Mouse (Mus musculus) megakaryocyte, adult 5-6 weeks (primary cell): ENCODE measurements around the gene St5. TPM values are rescaled to one million over a fixed set of nuclear protein-coding genes. Genes with fewer than 3 reads are reported as not detected.

ENCODE experiments used
- ATAC-seq: 2 replicates; pipeline ENCODE4 v1.8.0; 2016; ENCODE audit warnings: mild to moderate bottlenecking, inconsistent platforms; ENCODE audit not compliant: poor library complexity, severe bottlenecking
- total RNA-seq, 2 experiments: library from RNA; stranded (forward) in 1 of 2; stranded (reverse) in 1 of 2; fragments of 153-499, 151-499 nt in 1 of 2; fragments of 221-1000, 200-1000 nt in 1 of 2; gene quantifications; 2 replicates each; pipeline versions ENCODE4 v1.2.3 to v1.2.4; 2015 to 2017

St5 gene
- total RNA-seq, 2 experiments from 2014 or later, result 0.69 to 0.73 TPM

DNA sequence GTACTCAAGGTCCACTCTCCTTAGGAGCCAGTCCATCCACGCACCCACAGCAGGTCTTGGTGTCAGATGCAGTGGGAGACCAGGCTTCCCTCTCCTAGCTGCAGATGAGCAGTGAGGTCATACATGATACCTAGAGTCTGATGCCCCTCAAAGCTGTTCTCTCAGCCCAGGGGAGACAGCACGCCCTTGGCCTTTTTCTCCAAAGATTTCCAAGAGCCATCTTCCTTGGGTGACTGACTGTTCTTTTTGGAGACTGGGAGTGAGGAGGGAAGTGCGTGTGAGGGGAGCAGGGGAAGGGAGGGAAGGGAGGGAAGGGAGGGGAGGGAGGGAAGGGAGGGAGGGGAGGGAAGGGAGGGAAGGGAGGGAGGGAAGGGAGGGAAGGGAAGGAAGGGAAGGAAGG, 90.4 kb downstream of the St5 start:
- ATAC-seq, result no peak

DNA sequence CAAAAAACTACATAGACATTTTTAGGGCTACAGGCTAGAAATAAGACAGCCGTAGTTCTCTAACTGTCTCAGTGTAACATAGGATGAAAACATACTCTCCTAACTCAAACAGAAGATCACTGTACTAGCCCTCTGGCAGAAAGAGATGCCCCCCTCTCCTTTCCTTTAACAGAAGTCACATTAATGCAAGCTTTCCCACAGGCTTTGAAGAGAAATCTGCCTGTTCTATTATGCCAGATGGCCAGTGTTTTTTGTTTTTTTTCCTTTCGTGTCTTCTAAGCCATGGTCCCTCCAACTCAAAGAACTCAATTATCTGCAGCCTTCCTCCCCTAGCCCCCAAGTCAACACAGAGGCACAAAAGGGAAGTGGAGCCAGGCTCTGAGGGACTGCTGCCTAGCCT, 90.9 kb downstream of the St5 start:
- no peak for ATAC-seq

DNA sequence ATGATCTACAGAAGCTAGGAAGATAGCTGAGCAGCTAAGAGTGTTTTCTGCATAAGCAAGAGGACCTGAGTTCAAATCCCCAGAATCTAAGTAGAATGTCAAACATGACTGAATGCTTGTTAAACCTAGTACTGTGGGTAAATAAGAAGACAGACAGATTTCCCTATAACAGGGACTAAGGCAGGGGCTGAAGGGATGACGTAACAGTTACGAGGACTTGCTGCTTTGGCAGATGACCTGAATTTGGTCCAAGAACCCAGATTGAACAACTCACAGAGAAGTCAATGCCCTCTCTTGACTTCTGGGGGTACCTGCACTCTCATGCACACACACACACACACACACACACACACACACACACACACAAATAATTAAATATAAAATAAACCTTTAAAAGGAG, 93.1 kb downstream of the St5 start:
- ATAC-seq, result no peak

DNA sequence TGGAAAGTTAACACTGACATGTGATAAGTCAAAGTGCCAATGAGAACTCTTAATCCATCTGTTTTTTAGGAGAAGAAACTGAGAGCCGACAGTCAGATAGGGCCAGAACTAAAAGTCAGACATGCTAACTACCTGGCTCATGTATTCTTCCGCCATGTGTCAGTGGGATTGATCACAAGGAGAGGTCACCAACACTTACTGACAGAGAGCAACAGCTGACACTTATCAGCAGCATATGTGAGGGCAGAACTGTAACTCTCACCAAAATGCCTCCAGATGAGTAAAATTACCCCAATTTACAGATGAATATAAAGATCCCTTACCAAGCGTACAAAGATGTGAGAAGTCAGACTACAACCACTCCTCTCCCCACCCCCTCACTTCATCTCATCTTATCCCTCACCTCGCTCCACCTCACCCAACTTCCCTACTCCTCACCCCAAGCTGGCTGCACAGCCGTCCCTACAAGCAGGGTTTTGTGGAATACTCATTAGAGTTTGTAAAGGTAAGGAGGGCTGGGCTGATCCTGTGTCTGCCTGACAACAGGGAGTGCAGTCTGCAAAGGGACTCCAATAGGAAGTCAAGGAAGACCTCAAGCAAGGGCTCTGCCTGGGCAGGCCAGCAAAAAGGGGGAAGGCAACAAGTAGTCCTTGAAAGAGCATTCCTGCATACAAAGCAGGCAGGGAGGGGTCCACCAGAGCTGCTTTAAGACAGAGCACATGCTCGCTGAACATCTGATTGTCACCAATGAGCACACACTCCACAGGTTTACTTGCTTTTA, 93.7 kb downstream of the St5 start:
- ATAC-seq, result no peak

DNA sequence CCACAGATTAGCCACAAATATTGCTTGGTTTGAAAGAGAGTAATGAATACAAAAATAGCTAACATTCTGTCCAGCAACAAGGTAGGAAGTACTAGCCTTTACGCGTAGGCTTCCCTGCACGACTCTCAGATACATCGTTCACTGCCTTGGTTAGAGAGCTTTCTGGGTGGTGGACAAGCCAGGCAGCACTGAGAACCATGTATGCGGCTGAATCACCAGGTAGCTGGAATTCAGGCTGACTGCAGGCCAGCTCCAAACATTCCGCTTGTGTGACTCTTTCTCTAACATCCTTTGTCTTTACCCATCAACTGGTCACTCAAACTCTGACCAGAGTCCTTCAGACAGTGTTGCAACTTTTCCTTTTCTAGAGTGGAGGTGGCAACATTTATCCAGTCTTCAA, 94.6 kb downstream of the St5 start:
- no peak for ATAC-seq

DNA sequence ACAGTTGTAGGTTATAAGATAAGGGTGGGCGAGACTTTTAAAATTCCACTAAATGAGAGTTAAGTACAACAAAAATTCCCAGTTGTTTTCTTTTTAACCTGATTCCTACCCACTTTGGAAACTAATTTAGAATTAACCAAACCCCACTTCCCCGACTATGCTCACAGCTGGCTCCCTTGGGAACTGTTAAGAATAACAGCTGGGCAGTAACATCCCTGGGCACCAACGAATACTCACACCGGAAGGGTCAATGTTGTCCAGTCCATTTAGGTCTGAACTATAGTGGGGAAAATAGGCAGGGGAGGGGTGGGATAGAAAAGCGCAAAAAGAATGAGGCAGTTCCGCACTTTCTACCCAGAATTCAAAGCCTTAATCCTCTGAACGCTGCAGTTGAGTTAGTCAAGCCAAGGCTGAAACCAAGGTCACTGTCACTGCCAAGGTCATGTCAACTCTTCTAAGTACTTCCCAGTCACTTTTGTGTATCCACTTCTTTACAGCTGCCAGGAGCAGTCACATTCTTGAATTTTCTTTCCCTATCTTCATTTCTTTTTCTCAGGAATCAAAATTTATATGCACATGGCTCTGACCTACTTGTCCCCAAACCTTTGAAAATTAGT, 96.3 kb downstream of the St5 start:
- no peak for ATAC-seq

DNA sequence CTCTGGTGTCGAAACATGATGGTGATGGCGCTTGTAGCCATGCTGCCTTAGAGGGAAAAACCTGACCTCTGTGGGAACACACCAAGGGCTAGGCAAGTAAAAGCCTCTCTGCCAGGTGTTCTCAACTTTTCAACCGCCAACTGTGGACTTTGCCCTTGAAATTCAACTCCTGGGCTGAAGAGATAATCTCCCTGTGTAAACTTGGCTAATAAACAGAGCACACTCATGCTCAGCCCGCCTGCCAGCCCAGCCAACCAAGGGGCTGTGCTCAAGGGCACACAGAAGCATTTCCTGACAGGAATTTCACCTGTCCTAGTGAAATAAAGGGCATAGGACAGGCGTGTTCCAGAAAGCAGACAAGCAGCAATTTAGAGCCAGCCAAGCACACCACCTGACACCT, 100.8 kb downstream of the St5 start:
- no peak for ATAC-seq

DNA sequence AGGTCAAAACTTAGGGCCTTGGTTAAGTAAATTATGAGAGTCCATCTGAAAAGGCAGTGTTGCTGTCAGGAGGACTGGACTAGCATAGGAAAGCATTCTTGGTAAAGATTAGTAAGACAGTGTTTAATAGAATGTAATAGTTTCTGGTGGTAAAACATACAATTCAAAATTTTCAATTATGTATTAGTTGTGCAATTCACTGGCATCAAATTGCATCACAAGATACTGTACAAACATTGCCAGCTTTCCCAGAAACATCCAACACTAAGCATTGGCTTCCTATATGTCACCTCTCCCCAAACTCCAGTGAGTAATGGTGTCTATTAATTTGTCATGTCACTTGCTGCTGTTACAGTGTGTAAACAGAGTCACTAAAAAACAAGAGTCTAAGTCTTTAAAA, 101.4 kb downstream of the St5 start:
- ATAC-seq, result no peak

DNA sequence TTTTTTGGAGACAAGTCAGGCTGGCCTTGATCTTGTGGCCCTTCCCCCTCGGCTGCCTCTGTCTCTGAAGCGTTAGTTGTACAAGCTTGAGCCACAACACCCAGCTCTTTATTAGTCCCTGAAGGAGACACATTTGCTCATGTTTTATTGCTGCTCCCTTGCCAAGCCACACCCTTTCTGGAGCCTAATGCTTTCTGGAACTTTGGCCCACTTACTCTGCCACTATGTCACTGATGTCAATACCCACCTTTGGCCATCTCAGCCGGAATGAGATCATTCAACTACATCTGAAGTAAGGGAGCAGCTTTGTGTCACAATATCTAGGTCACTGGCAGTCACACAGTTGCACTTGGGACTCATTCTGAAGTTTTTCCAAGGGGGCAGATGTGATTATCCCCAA, 102.7 kb downstream of the St5 start:
- ATAC-seq, result no peak

DNA sequence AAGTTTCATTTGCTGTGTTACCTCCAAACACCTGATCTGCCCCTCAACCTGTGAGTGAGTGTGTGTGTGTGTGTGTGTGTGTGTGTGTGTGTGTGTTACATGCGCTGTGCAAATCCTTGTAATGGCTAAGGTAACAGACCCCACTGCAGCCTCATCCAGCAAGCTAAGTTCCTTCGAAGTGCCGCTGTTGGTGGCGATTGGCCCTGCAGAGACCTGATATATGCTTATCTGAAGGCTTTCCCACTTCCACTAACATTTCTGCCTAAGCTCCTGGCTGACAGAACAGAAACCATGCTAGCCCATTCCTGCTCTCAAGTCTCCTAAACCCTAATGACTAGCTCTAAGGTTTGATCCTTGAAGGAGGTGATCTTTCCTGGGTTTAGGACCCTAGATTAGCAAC, 103.4 kb downstream of the St5 start:
- ATAC-seq, result no peak

DNA sequence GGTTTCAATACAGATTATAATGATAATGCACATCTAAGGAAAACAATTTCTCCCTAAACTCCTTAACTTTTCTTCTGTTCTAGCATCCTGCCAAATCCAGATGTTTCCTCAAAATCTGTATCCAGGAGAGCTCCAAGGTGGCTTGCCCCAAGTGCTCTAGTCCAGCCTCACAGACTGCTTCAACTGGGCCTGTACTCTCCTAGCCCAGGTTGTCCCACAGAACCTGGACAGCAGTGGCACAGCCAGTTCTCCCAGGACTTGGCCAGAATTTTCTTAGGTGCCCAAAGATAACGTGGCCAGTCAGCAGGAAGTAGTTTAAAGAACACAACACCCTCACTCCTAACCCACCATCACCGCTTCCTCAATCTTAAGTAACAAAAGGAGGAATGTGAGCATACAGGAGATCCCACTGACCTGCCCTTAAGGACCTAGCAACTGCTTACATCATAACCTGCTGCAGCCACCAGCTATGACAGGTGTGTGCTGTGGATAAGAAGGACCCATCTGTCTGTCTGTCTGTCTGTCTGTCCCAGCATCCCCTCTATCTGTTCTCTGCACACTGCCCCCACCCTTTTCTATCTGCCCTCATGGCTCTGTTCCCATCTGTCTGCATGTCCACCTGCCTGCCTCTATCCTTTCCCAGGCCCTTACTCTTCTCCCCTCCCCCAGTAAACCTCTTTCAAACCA, 108.4 kb downstream of the St5 start:
- peak; percentile 30; the same call in 1 of the 2 replicates for ATAC-seq

DNA sequence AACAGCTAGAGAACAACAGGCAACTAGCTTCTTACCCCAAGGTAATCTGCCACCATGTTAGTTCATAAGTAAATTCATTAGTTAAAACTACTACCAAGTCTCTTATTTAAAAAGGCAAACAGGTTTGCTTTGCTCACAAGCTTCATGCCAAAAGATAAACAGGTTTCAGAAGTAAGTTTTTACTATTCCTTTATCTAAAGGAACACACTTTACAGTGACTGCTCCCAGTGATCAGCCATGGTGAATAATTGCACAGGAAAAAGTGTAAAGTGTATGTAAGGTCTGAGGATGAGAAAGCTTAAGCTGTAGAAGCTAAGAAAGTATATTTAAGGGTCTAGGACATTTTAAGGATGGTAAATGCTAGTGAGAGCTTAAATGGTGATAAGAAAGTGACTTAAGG, 109.4 kb downstream of the St5 start:
- no peak for ATAC-seq

DNA sequence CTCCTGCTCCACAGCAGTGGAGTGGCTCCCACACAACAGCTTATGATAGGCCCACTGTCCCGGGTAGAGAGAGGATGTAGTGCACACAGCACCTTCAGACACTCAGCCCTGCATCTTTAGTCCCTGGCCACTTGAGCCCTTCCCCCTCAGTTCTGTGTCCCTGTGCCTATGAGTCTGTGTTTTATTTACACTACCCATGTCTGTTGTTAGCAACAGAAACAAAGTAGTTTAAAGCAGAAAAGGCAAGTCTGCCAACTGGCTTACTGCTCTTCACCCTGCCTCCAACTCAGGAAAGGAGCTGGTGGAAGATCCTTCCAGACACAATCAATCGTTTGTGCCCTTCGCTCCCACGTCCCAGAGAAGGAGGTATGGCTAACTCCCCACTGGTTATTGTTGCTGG, 111.2 kb downstream of the St5 start:
- ATAC-seq, result no peak

DNA sequence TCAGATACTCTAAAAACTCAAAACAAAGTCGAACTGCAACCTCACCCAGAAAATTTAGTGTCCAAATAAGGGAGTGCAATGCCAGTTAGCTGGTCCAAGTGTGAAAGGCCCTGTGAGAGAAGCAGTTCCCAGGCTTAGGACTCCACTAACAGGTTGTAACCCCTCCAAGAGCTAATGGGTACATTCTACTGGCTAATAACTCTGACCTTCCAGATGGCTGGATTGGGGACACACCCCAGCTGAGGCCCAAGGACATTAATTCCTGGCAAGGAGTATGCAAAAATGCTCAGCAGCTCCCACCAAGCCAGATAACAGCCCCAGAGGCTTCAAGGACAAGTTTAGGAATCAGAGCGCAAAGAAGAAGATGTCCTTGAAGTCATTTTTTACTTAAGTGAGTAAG, 112.8 kb downstream of the St5 start:
- no peak for ATAC-seq

DNA sequence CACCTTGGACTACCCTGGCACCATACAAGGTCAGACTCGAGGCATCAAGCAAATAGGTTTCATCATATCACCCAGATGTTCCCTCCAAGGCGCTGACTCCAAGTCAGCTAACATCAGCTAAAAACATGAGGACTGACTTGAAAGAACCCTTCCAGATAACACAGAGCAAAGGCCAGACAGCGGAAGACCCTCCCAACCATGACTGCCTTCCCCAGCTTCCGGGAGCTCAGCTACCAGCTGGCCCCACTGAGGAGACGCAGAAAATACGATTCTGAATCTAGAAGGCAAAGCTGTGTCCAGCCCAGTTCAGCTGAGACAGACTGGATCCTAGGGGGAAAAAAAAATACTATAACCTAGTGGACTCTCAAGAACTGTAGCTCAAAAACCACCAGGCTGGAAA, 114.4 kb downstream of the St5 start:
- ATAC-seq, result no peak

DNA sequence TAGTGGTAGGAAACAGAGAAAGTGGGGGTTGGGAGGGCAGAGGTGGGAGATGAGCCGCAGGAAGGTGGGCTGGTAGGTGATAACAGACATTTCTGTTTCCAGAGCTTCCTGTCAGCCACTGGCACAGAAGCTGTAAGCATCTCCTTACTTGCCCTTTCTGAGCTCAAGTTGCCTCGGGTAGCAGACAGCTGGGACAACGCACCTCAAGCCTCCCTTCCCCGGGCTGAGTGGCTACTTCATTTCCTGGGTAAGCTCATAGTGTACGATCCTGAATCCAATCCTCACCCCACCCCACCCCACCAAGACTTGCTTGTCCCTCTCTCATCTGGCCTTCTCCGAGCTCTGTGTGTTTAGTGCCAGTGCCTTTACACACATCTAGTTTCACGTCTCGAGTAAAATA, 115.3 kb downstream of the St5 start:
- 0 out of 2 replicates have a peak, but pooled peaks have one; percentile 12 for ATAC-seq

DNA sequence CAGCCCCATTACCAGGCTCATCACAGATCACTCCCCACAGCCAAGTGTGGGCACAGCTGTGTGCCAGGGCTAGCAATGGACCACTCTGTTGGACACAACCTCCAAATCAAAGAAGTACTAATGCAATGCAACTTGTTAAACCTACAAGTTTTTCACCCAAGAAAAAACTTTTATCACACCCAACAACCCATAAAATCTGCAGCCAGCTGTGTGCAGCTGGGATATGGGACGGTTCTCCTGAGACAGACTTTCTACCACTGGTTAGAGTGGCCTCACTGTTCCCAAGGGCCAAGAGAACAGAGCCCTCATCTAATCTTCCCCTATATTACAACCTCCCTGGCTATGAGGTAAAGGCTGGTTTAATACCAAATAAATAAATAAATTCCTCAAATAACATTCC, 118.9 kb downstream of the St5 start:
- no peak for ATAC-seq

DNA sequence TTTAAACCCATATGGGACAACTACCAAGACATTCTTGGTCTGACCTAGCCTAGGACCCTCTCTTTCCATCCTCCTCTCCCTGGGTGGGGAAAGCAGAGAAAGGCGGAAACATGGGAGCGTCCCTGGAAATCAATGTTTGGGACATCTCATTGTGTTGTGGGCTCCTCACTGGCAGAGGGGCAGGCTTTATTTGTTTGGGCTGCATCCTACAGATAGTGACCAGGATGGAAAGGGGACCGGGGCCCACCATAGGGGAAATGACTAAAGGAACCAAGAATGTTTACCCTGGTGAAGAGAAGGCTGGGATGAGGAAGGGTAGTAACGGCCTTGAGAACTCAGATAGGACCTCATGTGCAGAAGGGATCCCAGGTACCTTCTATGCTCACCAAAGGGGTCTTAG, 122.9 kb downstream of the St5 start:
- ATAC-seq, result no peak

DNA sequence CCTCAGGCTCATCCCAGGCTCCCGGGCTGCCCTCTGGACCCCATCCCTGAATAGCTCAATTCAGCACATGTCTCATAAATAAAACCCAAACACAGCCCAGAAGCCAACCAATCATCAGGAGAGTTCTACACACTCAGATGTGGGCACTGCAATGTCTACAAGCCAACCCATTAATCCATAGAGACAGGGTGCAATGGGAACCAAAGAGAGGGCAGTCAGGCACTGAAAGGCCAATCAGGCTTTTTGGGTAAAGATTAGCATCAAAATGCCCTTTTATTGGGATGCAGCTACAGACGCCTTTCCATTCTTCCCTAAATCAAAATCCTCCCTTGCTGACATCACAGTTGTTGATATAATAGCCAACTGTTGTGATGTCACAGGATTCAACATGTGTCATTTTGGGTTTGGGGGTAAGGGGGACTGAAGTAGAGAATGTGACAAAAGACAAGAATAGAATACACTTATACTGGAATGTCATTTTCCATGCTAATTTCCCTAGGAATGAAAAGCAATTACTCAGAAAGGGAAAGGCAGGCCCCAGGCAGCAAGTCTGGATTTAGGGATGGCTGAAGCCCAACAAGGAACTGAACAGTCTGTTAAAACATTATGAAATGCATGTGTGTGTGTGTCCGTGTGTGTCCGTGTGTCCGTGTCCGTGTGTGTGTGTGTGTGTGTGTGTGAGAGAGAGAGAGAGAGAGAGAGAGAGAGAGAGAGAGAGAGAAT, 123.7 kb downstream of the St5 start:
- no peak for ATAC-seq

DNA sequence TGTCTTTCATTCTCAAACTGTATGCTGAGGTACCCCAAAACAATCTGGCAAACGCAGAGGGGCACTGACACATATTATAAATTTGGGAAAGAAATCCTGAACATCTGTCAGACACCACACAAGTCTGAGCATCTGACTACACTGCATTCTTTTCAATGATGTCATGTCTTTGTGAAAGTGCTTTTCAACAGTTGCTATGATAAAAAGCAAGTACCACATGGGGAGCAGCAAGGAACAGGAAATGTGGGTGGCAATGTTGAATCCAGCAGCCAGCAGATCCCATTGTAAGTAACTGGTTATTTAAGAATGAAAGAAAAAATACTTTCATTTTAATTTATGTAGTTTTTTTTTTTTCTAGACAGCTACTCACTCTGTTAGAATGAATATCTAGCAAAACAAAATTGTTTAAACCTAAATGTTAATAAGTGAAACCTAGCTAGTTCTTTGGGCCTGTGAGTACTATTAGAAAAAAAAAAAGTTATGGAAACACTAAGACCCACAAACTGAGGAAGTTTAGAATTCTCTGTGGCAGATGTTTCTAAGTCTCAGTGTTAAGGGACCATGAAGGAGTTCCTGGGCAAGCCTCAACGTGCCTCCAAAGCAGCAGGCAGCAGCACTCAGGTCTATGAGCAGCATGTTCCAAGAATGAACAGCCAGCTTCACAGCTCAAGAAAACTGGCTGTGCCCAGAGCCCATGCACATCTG, 124.4 kb downstream of the St5 start:
- ATAC-seq, result no peak
